Mouse (Mus musculus) bone marrow, adult 2 months (tissue): ENCODE data around the gene Nap1l5. TPM values are rescaled to one million over a fixed set of nuclear protein-coding genes. Genes with fewer than 3 reads are reported as not detected.
"Not testable (repeated sequence)": the region's sequence is repeated elsewhere in the genome, so short reads cannot be mapped to it uniquely, and the experiment has no call there.

ENCODE experiments used
- H3K27ac ChIP-seq: fragments of 200-500 bp; 2 replicates; pipeline ENCODE4 v1.5.1; 2012; ENCODE audit warnings: low read depth, mild to moderate bottlenecking, control low read depth, inconsistent platforms, low read length; ENCODE audit not compliant: control insufficient read depth, poor library complexity, insufficient read depth
- H3K4me1 ChIP-seq: fragments of 200-500 bp; 2 replicates; pipeline ENCODE4 v1.6.1; 2011; ENCODE audit warnings: low read length; ENCODE audit not compliant: control insufficient read depth, insufficient read depth
- H3K4me3 ChIP-seq: fragments of 200-500 bp; replicated peaks from 2 replicates; pipeline ENCODE3; 2011; ENCODE audit warnings: mild to moderate bottlenecking, low read depth, low read length, control low read depth; ENCODE audit not compliant: control insufficient read depth
- CTCF ChIP-seq: fragments of 200-500 bp; IDR thresholded peaks from 2 replicates; pipeline ENCODE4 v1.5.1; 2011; ENCODE audit warnings: low read length, control low read depth; ENCODE audit not compliant: control insufficient read depth, insufficient read depth
- POLR2A ChIP-seq: fragments of 200-500 bp; IDR thresholded peaks from 2 replicates; pipeline ENCODE4 v1.6.1; 2011; ENCODE audit warnings: low read depth, mild to moderate bottlenecking, control low read depth, low read length, borderline replicate concordance; ENCODE audit not compliant: control insufficient read depth
- WGBS: fragments of 180-500 bp; shearing (Covaris S2); methylation state at CpG from one replicate; pipeline ENCODE4 v1.1.7; 2018; 5-methylcytosine and 5-hydroxymethylcytosine counted together
- polyA plus RNA-seq: library from polyadenylated mRNA; stranded (reverse); fragments of >200 nt; gene quantifications from 2 replicates; pipeline ENCODE4 v1.2.4, GENCODE M21; 2011; ENCODE audit warnings: low replicate concordance; ENCODE audit not compliant: missing spikeins, insufficient read depth, insufficient read length

Nap1l5 gene
- polyA plus RNA-seq, 1 experiment = 3.5 TPM

DNA sequence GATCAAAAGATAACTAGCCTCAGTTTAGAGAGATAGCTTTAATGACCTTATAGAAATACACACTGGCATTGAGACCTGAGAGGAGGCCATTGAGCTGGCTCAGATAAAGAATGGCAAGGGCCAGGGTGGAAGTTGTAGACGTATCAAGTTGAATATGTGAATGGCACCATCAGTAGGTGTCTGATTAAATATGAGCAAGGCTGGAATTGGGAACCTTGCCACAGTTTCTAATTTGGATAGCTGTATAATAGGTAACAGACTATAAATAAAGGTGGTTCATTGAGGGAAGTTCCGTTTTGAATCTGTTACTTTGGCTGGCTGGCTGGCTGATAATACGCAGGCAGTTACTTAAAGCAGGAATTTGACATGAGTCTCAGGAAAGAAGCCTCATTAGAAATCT is 10.2 kb downstream of the Nap1l5 start:
- no peak for TF ChIP-seq CTCF
- no peak for TF ChIP-seq POLR2A
- no peak overlapping the region for H3K27ac ChIP-seq
- no peak overlapping the region for H3K4me3 ChIP-seq
- WGBS = 84% methylated on average over 3 of the region's 3 CpGs
- H3K4me1 ChIP-seq = no peaks in the 10 kb centered on the region

DNA sequence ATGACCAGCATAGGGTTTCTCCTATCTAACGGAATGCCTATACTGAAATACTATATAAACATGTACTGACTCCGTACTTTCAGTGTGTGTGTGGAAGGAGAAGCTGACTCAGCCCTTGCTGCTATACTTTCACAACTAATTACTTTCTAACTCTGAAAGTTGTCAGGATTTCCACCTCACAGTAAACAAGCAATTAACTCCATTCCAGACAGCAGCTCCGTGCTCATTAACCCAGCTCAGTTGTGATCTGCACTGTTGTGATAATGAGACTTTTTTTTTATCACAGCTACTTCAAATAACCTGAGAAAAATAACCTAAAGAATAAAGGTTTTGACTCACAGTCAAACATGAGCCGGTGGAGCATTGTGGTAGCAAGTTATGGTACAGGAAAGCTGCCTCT is 11.9 kb downstream of the Nap1l5 start:
- no peak overlapping the region for H3K27ac ChIP-seq
- TF ChIP-seq CTCF (no peak), POLR2A (no peak)
- 88% methylated on average over 4 of the region's 4 CpGs for WGBS
- H3K4me1 ChIP-seq = no peaks in the 10 kb centered on the region; the same call in 1 of the 2 replicates
- no peak overlapping the region for H3K4me3 ChIP-seq

DNA sequence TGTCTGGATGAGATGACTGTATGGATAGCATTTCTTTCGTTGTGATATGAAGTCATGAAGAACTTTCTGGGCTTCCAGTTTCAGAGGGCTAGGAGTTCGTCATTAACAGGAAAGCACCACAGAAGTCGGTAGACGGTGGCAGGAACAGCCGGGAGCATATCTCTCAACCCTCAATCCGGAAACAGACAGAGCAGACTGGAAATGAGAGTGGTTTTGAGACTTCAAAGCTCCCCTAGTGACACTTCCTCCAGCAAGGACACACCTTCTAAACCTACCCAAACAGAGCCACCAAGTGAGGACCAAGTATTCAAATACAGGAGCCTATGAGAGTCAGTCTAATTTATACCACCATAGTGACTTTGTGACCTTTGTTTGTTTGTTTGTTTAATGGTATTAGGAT is 13.6 kb downstream of the Nap1l5 start:
- Histone ChIP-seq H3K4me1 (no peaks in the 10 kb centered on the region; the same call in 1 of the 2 replicates), H3K4me3 (no peak overlapping the region), H3K27ac (no peak overlapping the region)
- no peak for TF ChIP-seq POLR2A
- TF ChIP-seq CTCF = no peak
- 57% methylated on average over 6 of the region's 6 CpGs for WGBS

DNA sequence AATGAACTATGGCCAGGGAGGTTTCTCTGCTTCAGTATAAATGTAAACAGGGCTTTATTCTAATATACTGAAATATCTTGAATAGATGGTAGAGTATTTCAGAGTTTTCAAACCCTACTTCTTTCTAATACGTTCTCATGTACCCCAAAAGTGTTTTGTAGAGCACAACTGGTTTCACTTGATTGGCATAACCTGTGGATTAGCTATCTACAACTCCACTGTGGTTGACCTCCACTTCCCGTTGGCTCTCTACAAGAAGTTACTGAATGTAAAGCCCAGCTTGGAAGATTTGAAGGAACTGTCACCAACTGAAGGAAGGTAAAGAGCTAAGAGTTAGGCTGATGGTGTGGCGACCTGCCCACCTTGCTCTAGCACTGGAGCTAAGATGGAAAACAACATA is 17.0 kb downstream of the Nap1l5 start:
- WGBS = 49% methylated on average over 3 of the region's 3 CpGs
- no peak overlapping the region for H3K27ac ChIP-seq
- TF ChIP-seq CTCF (no peak), POLR2A (no peak)
- no peak overlapping the region for H3K4me3 ChIP-seq
- no peaks in the 10 kb centered on the region; the same call in 1 of the 2 replicates for H3K4me1 ChIP-seq

DNA sequence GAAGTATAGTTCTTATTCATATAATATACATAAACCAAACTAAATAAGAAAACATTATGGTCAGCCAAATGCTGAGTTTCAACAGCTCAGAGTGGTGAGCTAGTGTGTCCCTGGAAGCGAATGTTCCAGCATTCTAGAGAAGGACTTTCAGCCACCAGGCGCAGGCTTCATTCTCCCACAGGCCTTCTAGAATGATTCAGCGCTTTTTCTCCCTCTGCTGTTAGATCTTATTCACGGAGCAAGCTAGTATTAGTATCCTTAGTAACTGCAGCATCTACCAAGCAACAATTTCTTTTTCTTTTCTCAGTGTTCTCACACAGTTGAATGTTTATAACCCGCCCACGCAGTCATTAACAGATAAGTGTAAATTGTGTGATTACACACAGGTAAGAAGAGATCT is 24.6 kb downstream of the Nap1l5 start:
- WGBS = 64% methylated on average over 6 of the region's 6 CpGs

DNA sequence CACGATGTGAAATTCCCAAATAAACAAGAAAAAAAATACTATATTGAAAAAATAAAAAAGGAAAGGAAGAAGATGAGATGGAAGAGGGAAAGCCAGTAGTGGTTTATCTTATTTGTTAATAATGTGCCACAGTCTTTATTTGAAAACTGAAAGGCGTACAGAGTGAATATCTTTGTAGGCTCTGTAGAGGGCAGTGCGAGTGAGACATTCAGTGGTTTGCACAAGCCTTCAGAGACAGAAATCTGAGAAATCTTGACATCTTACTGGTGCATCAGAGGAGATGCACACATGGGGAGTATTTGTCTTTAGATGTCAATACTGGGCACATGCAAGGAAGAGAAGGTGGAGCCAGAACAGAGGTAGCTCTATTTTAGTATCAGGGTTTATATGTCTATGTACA is 25.5 kb downstream of the Nap1l5 start:
- 73% methylated on average over 3 of the region's 3 CpGs for WGBS
- Histone ChIP-seq H3K4me1 (no peaks in the 10 kb centered on the region; the same call in 1 of the 2 replicates), H3K27ac (no peak overlapping the region), H3K4me3 (no peak overlapping the region)
- TF ChIP-seq POLR2A (no peak), CTCF (no peak)

More for the DNA sequence above, 24.6 kb downstream of the Nap1l5 start:
- no peak for TF ChIP-seq POLR2A
- TF ChIP-seq CTCF = no peak
- Histone ChIP-seq H3K4me1 (no peaks in the 10 kb centered on the region; the same call in 1 of the 2 replicates), H3K27ac (no peak overlapping the region), H3K4me3 (no peak overlapping the region)

DNA sequence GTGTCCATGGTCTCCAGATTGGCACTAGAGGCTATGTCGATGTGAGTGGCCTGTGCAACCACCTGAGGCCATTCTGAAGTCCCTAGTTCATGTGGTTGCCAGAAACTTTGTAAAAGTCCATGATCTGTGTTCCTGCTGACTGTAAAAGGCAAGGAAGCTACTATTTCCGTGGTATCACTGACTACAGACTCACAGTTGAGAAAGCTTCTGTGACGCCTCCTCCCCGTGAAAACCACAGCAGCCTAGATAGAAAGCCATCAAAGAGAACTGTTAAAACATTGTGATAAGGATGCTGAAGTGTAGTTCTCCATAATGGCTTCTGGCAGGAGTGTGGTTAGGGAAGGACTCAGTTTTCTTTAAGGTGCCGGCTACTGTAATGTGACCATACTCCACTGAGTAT is 26.0 kb downstream of the Nap1l5 start:
- TF ChIP-seq POLR2A (no peak), CTCF (no peak)
- Histone ChIP-seq H3K4me1 (no peaks in the 10 kb centered on the region; the same call in 1 of the 2 replicates), H3K4me3 (no peak overlapping the region), H3K27ac (no peak overlapping the region)
- WGBS = 59% methylated on average over 5 of the region's 5 CpGs

DNA sequence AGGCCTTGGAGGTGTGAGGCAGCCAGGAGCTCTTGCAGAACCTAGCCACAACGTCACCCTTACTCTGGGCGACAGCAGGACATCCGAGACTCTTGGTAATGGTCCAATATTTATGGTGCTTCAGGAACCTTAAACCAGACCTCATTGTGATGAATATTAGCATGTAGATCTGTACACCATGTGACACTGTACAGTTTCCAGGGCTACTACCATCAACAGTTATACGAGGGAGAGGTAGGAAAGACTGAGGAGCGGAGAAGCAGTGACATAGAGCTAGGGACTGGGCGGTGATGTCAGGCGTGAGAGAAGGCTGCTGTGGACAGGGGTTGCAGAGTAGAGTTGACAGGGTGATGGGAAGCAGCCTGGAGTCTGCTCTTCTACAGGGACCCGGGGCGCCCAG is 26.9 kb downstream of the Nap1l5 start:
- WGBS = 83% methylated on average over 9 of the region's 9 CpGs
- no peak overlapping the region for H3K27ac ChIP-seq
- H3K4me3 ChIP-seq = no peak overlapping the region
- H3K4me1 ChIP-seq = no peaks in the 10 kb centered on the region; the same call in 1 of the 2 replicates
- TF ChIP-seq CTCF = no peak
- TF ChIP-seq POLR2A = no peak

DNA sequence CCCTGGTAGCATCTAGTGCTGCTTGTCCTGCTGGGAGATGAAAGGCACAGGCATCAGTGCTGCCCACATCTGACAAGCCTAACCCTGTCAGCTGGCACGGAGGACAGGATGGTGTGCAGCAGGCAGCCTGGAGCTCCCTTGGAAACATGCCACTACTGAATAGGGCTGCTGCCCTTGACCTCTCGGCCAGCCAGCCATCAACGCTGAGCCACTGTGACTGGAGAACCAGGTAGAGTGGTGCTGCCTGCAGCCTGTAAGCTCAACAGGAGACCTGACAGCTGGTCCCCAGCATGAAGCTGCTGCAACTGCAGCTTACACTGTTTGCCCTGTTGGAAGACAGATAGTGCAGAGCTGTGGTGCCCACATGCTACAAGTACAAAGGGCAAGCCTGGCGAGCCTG is 27.3 kb downstream of the Nap1l5 start:
- H3K4me3 ChIP-seq = no peak overlapping the region
- TF ChIP-seq CTCF (no peak), POLR2A (no peak)
- 77% methylated on average over 4 of the region's 4 CpGs for WGBS
- no peak overlapping the region for H3K27ac ChIP-seq
- no peaks in the 10 kb centered on the region; the same call in 1 of the 2 replicates for H3K4me1 ChIP-seq

DNA sequence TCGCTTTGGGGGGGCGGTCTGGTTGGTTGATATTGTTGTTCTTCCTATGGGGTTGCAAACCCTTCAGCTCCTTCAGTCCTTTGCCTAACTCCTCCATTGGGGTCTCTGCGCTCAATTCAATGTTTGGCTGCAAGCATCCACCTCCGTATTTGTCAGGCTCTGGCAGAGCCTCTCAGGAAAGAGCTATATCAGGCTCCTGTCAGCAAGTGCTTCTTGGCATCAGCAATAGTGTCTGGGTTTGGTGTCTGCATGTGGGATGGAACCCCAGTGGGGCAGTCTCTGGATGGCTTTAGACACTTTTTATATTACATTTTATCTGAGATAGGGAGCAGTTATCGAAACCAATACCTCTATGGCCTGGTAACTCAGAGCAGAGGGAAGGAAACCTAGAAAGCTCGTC is 39.0 kb downstream of the Nap1l5 start:
- not testable (repeated sequence) for H3K27ac ChIP-seq, H3K4me1 ChIP-seq, H3K4me3 ChIP-seq
- 89% methylated on average over 6 of the region's 6 CpGs for WGBS
